ENCODE assay signal across 10 mouse cellular contexts in the genomic region with DNA sequence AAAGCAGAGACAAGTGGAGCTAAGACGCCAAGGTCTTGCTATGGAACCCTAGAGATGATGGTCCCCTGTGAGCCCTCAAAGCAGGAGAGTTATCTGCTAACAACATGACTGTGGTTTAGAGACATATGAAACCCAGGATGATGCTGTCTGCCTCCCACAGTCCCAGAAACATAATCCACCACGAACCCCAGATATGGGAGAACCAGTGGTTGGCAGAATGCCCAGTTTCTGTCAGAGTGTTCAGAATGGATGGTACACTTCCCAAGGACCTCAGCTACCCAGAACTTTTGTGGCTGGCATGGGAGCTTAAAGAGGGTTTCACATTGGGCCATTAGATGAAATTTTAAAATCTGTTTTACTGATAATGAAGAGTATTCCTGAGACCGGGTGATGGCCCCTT. TPM values are rescaled to one million over a fixed set of nuclear protein-coding genes. Genes with fewer than 3 reads are reported as not detected.
DNase-seq lines count a peak whose midpoint lies in the region; ATAC-seq lines count a peak whose summit lies in the region.
"Had no signal": no experiment of that assay in that cellular context is flagged by ENCODE, and none has a peak within 500 bp of the region (broad histone marks: within the 10 kb centered on the region; RNA-seq: fewer than 3 reads in every experiment).

No protein-coding gene starts in this region.

- ATAC-seq in hindbrain, embryonic 14.5 days (ENCODE audit: low FRiP score) = no peak; the same call in 1 of the 2 replicates
- ATAC-seq in hindbrain, embryonic 12.5 days (ENCODE audit: low FRiP score) = no peak
- no peak for ATAC-seq in neural tube, embryonic 11.5 days (ENCODE audit: insufficient read depth, low FRiP score, low TSS enrichment)

- no peak overlapping the region for H3K27ac ChIP-seq in hindbrain, embryonic 14.5 days
- no peak overlapping the region for H3K27ac ChIP-seq in hindbrain, embryonic 12.5 days
- H3K27ac ChIP-seq in neural tube, embryonic 11.5 days (ENCODE audit: low read depth, low read length) = no peak overlapping the region

- peak; percentile 68 for DNase-seq in hindbrain, embryonic 14.5 days (ENCODE audit: low spot score)
- peak; percentile 48 for DNase-seq in neural tube, embryonic 11.5 days (ENCODE audit: low spot score)
- no peak for DNase-seq in neural tube, embryonic 10.5 days (ENCODE audit: extremely low spot score, low spot score)
- DNase-seq in adrenal gland, postnatal 36 days = peak; percentile 59 to 70
- peak; percentile 57 for DNase-seq in lung, postnatal 10 days
- no peak for DNase-seq in cerebellum, adult 8-10 months
- DNase-seq in spleen, postnatal 10 days (ENCODE audit: low spot score in 2 of 2) = no peak
- DNase-seq: cerebellum, adult 2 months; thymus, postnatal 25 days had no signal

- H3K4me2 ChIP-seq in hindbrain, embryonic 14.5 days (replicated peaks) = no peak overlapping the region
- H3K4me2 ChIP-seq in hindbrain, embryonic 12.5 days (replicated peaks) = no peak overlapping the region
- H3K4me2 ChIP-seq in neural tube, embryonic 11.5 days (ENCODE audit: low read depth) = no peak overlapping the region

- no peaks in the 10 kb centered on the region for H3K27me3 ChIP-seq in hindbrain, embryonic 14.5 days (ENCODE audit: control insufficient read depth, insufficient read depth, low read length)
- H3K27me3 ChIP-seq in hindbrain, embryonic 12.5 days = no peaks in the 10 kb centered on the region
- no peaks in the 10 kb centered on the region for H3K27me3 ChIP-seq in neural tube, embryonic 11.5 days (ENCODE audit: control insufficient read depth, insufficient read depth, low read length)

- 54% methylated on average over 3 of the region's 3 CpGs for WGBS in hindbrain, embryonic 14.5 days
- WGBS in hindbrain, embryonic 12.5 days = 60% methylated on average over 3 of the region's 3 CpGs
- WGBS in neural tube, embryonic 11.5 days = 64% methylated on average over 3 of the region's 3 CpGs

- H3K36me3 ChIP-seq in hindbrain, embryonic 14.5 days (replicated peaks; ENCODE audit: control insufficient read depth, insufficient read depth) = no peaks in the 10 kb centered on the region
- H3K36me3 ChIP-seq in hindbrain, embryonic 12.5 days = no peaks in the 10 kb centered on the region
- no peaks in the 10 kb centered on the region for H3K36me3 ChIP-seq in neural tube, embryonic 11.5 days (ENCODE audit: control insufficient read depth, insufficient read depth, low read length)

- 0 out of 2 replicates have a peak, but pooled peaks cover 3% of the 10 kb centered on the region for H3K4me1 ChIP-seq in hindbrain, embryonic 14.5 days (replicated peaks; ENCODE audit: control insufficient read depth, insufficient read depth, low read length)
- peaks cover 14% of the 10 kb centered on the region for H3K4me1 ChIP-seq in hindbrain, embryonic 12.5 days
- no peaks in the 10 kb centered on the region for H3K4me1 ChIP-seq in neural tube, embryonic 11.5 days (ENCODE audit: control insufficient read depth, insufficient read depth, low read length)

- H3K9me3 ChIP-seq in hindbrain, embryonic 14.5 days (ENCODE audit: control insufficient read depth, low read length) = no peaks in the 10 kb centered on the region
- no peaks in the 10 kb centered on the region for H3K9me3 ChIP-seq in hindbrain, embryonic 12.5 days (replicated peaks)
- H3K9me3 ChIP-seq in neural tube, embryonic 11.5 days (ENCODE audit: control insufficient read depth, low read length) = no peaks in the 10 kb centered on the region

- H3K9ac ChIP-seq in hindbrain, embryonic 14.5 days = no peak overlapping the region
- H3K9ac ChIP-seq in hindbrain, embryonic 12.5 days = no peak overlapping the region
- no peak overlapping the region for H3K9ac ChIP-seq in neural tube, embryonic 11.5 days (ENCODE audit: low read length)

- no peak overlapping the region for H3K4me3 ChIP-seq in hindbrain, embryonic 14.5 days (replicated peaks; ENCODE audit: low read length)
- H3K4me3 ChIP-seq in hindbrain, embryonic 12.5 days = no peak overlapping the region
- H3K4me3 ChIP-seq in neural tube, embryonic 11.5 days (ENCODE audit: low read depth, low read length) = no peak overlapping the region

RNA-seq across cellular contexts. Expression of a gene that starts 57.1 kb away (rescaled TPM):
- polyA plus RNA-seq in hindbrain, embryonic 14.5 days (2014; fragmentation: Nextera tagmentation; extraction: Ambion mirVana) = 19.8 and 20.0 TPM in 2 replicates
- polyA plus RNA-seq in hindbrain, embryonic 12.5 days (2016; fragmentation: Nextera tagmentation; extraction: Ambion mirVana) = 22.7 and 30.2 TPM in 2 replicates
- polyA plus RNA-seq in neural tube, embryonic 11.5 days (2014; fragmentation: Nextera tagmentation; extraction: Ambion mirVana) = 10.2 and 13.3 TPM in 2 replicates
- total RNA-seq in adrenal gland, postnatal 36 days (2021) = 10 to 100 TPM; 34.2 to 75.7 TPM

Comparison
In these comparisons a context has a peak if more than half of its experiments do, and no peak if none do; other contexts are left out.
1. DNase-seq: peak in hindbrain, embryonic 14.5 days (single experiment), neural tube, embryonic 11.5 days (single experiment), adrenal gland, postnatal 36 days (2 of 2) and lung, postnatal 10 days (single experiment); none in neural tube, embryonic 10.5 days (single experiment), cerebellum, adult 8-10 months (single experiment) and spleen, postnatal 10 days (0 of 2).